Mouse (Mus musculus) cortical plate, adult 2 months (tissue): ENCODE results near the gene Wap.

Experiments used
- CTCF ChIP-seq: fragments of 200-500 bp; IDR thresholded peaks from 2 replicates; pipeline ENCODE4 v1.5.1; 2011; ENCODE audit warnings: mild to moderate bottlenecking, control low read depth, low read length; ENCODE audit not compliant: insufficient read depth; ENCODE audit errors: extremely low read depth
- POLR2A ChIP-seq: fragments of 200-500 bp; IDR thresholded peaks from 2 replicates; pipeline ENCODE4 v1.6.1; 2011; ENCODE audit warnings: mild to moderate bottlenecking, low read length, control low read depth; ENCODE audit not compliant: insufficient read depth; ENCODE audit errors: extremely low read depth

GRCm38 (mm10) chr11:6638537-6638936 lies at the start of gene Wap:
- no peak for TF ChIP-seq POLR2A
- no peak for TF ChIP-seq CTCF
